Mouse (Mus musculus): ENCODE measurements around the gene Pcif1. TPM values are rescaled to one million over a fixed set of nuclear protein-coding genes. Genes with fewer than 3 reads are reported as not detected.

Gene Pcif1
- polyA plus RNA-seq, 1 experiment from 2014 or later = 67.5 TPM

DNA sequence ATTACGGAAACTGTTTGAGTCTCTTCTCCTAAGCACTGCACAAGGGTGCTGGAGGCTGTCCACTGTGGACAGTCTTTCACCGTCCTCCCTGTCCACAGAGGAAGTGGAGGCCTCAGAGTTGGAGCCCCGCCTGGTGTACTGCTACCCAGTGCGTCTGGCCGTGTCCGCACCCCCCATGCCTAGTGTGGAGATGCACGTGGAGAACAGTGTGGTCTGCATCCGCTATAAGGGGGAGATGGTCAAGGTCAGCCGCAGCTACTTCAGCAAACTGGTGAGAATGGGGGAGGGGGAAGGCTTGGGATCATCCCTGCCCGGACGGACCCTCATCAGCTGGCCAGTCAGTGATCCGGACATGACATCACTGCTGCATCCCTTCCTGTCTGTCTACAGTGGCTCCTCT, 9.9 kb downstream of the Pcif1 start:
- Histone ChIP-seq H3K4me3 (no peak overlapping the region), H3K9ac (no peak overlapping the region), H3K27me3 (no peaks in the 10 kb centered on the region), H3K27ac (no peak overlapping the region), H3K4me1 (peaks cover 10% of the 10 kb centered on the region; the same call in 1 of the 2 replicates), H3K36me3 (peaks cover 99% of the 10 kb centered on the region), H3K4me2 (no peak overlapping the region), H3K9me3 (no peaks in the 10 kb centered on the region)
- no peak for ATAC-seq (ENCODE audit: insufficient number of reproducible peaks, low FRiP score, low TSS enrichment, low read depth)
- 83% methylated on average over 12 of the region's 12 CpGs for WGBS

DNA sequence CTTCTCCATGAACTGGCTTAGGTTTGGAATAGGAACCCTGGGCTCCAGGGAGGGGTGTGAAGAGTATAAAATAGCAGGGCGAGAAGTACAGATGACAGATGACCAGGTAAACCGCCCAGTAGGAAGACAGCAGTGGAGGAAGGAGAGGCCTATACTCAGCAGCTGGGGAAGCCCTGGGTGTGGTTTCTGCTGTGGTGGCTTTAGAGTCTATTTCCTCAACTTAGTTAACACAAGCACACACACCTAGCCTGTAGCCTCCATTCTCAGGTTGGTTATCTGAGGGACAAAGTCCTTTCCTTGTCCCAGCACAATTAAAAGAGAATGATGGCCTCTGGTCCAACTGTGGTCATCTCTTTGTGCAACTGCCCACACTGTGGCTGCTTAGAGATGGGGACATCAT, 10.9 kb downstream of the Pcif1 start:
- WGBS = 92% methylated on average over 2 of the region's 2 CpGs
- H3K4me1 ChIP-seq = peaks cover 10% of the 10 kb centered on the region; the same call in 1 of the 2 replicates
- H3K4me2 ChIP-seq = no peak overlapping the region
- no peak overlapping the region for H3K27ac ChIP-seq
- no peak overlapping the region for H3K9ac ChIP-seq
- H3K9me3 ChIP-seq = no peaks in the 10 kb centered on the region
- H3K4me3 ChIP-seq = no peak overlapping the region
- no peak for ATAC-seq (ENCODE audit: insufficient number of reproducible peaks, low FRiP score, low TSS enrichment, low read depth)
- H3K36me3 ChIP-seq = peaks cover 100% of the 10 kb centered on the region
- no peaks in the 10 kb centered on the region for H3K27me3 ChIP-seq

- no peak for ATAC-seq (ENCODE audit: insufficient number of reproducible peaks, low FRiP score, low TSS enrichment, low read depth)
- 91% methylated on average over 24 of the region's 24 CpGs for WGBS
- Histone ChIP-seq H3K9ac (no peak overlapping the region), H3K4me3 (no peak overlapping the region), H3K27ac (no peak overlapping the region), H3K36me3 (peaks cover 100% of the 10 kb centered on the region), H3K27me3 (no peaks in the 10 kb centered on the region), H3K9me3 (no peaks in the 10 kb centered on the region), H3K4me1 (peaks cover 5% of the 10 kb centered on the region; the same call in 1 of the 2 replicates), H3K4me2 (no peak overlapping the region)
Measured at GRCm38 (mm10) chr2:164890411-164891049, 11.4 kb downstream of the Pcif1 start.

GRCm38 (mm10) chr2:164891056-164891834, 12.1 kb downstream of the Pcif1 start:
- H3K36me3 ChIP-seq = peaks cover 100% of the 10 kb centered on the region
- no peaks in the 10 kb centered on the region for H3K4me1 ChIP-seq
- ATAC-seq (ENCODE audit: insufficient number of reproducible peaks, low FRiP score, low TSS enrichment, low read depth) = no peak
- H3K9ac ChIP-seq = no peak overlapping the region
- WGBS = 83% methylated on average over 13 of the region's 13 CpGs
- no peak overlapping the region for H3K4me3 ChIP-seq
- H3K4me2 ChIP-seq = no peak overlapping the region
- H3K9me3 ChIP-seq = no peaks in the 10 kb centered on the region
- no peak overlapping the region for H3K27ac ChIP-seq
- no peaks in the 10 kb centered on the region for H3K27me3 ChIP-seq

DNA sequence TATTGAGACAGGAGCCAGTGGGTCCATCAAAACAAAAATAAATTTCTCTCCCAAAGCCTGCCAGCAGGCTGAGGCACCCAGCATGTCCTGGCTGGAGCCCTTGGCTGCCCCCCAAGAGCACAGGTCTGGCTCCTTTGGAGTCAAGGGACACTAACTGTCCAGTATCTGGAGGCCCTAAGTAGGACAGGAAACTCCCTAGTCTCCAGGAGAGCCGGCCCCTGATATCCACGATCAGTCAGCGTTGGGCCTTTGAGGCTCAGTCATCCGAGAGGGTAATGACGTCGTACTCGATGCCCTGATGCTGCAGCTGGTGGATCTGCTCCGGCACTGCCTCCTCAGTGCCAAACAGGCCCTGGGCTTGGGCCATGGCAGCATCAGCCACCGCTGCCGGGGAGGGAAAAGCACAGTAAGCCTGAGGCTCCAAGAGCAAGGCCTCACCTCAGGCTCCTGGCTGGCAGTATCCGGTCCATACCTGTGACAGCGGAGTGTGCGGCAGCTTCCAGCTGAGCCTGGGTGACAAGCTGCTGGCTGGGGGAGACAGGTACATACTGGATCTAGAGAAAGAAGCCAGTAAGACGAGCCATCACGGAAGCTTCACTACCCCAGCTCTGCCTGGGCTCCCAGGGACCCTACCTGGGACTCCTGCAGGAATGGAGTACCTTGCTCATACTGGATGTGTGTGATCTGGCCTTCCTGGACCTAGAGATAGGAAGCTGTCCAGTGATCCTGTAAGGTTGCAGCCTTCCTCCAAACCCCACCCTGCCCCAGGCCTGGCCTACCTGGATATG, 13.0 kb downstream of the Pcif1 start:
- H3K4me2 ChIP-seq = no peak overlapping the region
- H3K27me3 ChIP-seq = no peaks in the 10 kb centered on the region
- H3K4me1 ChIP-seq = no peaks in the 10 kb centered on the region
- H3K36me3 ChIP-seq = peaks cover 100% of the 10 kb centered on the region
- no peaks in the 10 kb centered on the region for H3K9me3 ChIP-seq
- no peak for ATAC-seq (ENCODE audit: insufficient number of reproducible peaks, low FRiP score, low TSS enrichment, low read depth)
- H3K27ac ChIP-seq = no peak overlapping the region
- no peak overlapping the region for H3K4me3 ChIP-seq
- WGBS = 87% methylated on average over 15 of the region's 15 CpGs
- no peak overlapping the region for H3K9ac ChIP-seq

DNA sequence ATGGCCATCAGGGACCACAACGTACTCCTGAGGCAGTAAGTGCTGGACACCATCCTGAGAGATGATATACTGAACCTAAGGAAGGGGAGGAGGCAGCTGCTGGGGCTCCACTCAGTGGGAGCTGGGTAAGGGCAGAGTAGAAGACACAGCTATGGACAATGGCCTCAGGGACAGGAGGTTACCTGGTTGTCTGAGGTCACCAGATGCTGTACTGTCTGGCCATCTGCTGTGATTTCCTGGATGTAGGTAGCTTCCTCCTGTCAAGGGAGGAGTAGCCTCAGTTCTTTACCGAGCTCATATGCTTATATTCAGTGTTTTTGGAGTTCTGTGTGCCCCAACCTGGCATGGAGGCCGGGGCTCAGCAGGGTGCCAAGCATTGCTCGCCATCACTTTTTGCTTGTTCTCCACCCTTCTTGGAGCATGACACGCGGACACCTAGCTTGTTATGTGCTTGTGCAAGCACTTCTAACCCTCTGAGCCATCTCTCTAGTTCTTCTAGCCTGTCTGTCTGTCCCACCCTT, 13.7 kb downstream of the Pcif1 start:
- Histone ChIP-seq H3K27ac (no peak overlapping the region), H3K27me3 (no peaks in the 10 kb centered on the region), H3K4me1 (no peaks in the 10 kb centered on the region), H3K9ac (no peak overlapping the region), H3K36me3 (peaks cover 100% of the 10 kb centered on the region), H3K4me3 (no peak overlapping the region), H3K4me2 (no peak overlapping the region), H3K9me3 (no peaks in the 10 kb centered on the region)
- WGBS = 89% methylated on average over 6 of the region's 6 CpGs
- no peak for ATAC-seq (ENCODE audit: insufficient number of reproducible peaks, low FRiP score, low TSS enrichment, low read depth)

DNA sequence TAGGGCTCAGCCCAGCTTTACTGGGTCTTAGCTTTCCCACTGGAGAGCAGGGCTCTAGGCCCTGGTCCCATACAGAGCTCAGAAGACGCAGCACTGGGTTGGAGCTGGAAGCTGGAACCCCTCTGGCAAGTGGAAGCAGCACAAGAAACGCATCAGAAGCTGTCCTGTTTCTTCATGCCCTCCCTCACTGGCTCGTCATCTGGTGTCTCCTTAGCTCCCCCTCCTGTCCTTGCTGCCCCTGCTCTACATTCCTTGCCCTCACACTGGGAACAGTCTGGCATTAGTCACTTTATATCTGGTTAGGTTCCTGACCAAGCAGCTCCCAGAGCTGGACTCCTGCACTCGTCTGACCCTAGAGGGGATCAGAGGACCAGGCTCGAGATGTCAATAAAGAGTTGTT, 14.9 kb downstream of the Pcif1 start:
- Histone ChIP-seq H3K9me3 (no peaks in the 10 kb centered on the region), H3K27me3 (no peaks in the 10 kb centered on the region), H3K4me3 (no peak overlapping the region), H3K36me3 (peaks cover 100% of the 10 kb centered on the region), H3K4me1 (no peaks in the 10 kb centered on the region), H3K9ac (no peak overlapping the region), H3K27ac (no peak overlapping the region), H3K4me2 (no peak overlapping the region)
- no peak for ATAC-seq (ENCODE audit: insufficient number of reproducible peaks, low FRiP score, low TSS enrichment, low read depth)
- WGBS = 67% methylated on average over 5 of the region's 5 CpGs

DNA sequence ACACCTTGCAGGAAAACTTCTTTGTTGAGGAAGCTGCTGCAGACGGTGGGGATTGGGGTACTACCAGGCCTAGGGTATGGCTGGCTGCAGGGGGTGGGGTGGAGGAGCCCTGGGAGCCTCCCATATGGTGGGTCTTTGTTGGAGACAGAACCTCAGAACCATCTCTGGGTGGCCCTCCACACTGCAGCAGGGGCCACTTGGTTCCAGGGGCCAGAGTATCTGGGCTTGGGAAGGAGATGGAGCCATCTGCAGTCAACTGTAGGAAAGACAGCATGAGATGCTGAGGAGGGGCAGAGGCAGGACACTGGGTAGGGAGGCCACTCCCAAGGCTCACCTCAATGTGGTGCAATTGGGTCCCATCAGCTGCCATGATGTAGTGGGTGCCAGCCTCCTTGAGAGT, 15.5 kb downstream of the Pcif1 start:
- 73% methylated on average over 1 of the region's 1 CpGs for WGBS
- H3K9ac ChIP-seq = no peak overlapping the region
- no peaks in the 10 kb centered on the region for H3K4me1 ChIP-seq
- no peak overlapping the region for H3K27ac ChIP-seq
- no peaks in the 10 kb centered on the region for H3K9me3 ChIP-seq
- no peak overlapping the region for H3K4me3 ChIP-seq
- no peak overlapping the region for H3K4me2 ChIP-seq
- no peaks in the 10 kb centered on the region for H3K27me3 ChIP-seq
- H3K36me3 ChIP-seq = peaks cover 100% of the 10 kb centered on the region
- ATAC-seq (ENCODE audit: insufficient number of reproducible peaks, low FRiP score, low TSS enrichment, low read depth) = no peak

- no peaks in the 10 kb centered on the region for H3K27me3 ChIP-seq
- no peak for ATAC-seq (ENCODE audit: insufficient number of reproducible peaks, low FRiP score, low TSS enrichment, low read depth)
Measured at GRCm38 (mm10) chr2:164895885-164896284, 16.8 kb downstream of the Pcif1 start.

GRCm38 (mm10) chr2:164898008-164898407, 18.9 kb downstream of the Pcif1 start:
- Histone ChIP-seq H3K36me3 (peaks cover 100% of the 10 kb centered on the region), H3K9ac (no peak overlapping the region), H3K4me2 (no peak overlapping the region), H3K4me1 (no peaks in the 10 kb centered on the region), H3K27me3 (no peaks in the 10 kb centered on the region), H3K27ac (no peak overlapping the region), H3K9me3 (no peaks in the 10 kb centered on the region), H3K4me3 (no peak overlapping the region)
- ATAC-seq (ENCODE audit: insufficient number of reproducible peaks, low FRiP score, low TSS enrichment, low read depth) = no peak
- 93% methylated on average over 7 of the region's 7 CpGs for WGBS

More at GRCm38 (mm10) chr2:164895885-164896284, 16.8 kb downstream of the Pcif1 start:
- WGBS = 87% methylated on average over 6 of the region's 6 CpGs
- H3K9ac ChIP-seq = no peak overlapping the region
- no peak overlapping the region for H3K27ac ChIP-seq
- H3K36me3 ChIP-seq = peaks cover 100% of the 10 kb centered on the region
- H3K9me3 ChIP-seq = no peaks in the 10 kb centered on the region
- no peak overlapping the region for H3K4me3 ChIP-seq
- no peak overlapping the region for H3K4me2 ChIP-seq
- no peaks in the 10 kb centered on the region for H3K4me1 ChIP-seq

- no peak for ATAC-seq (ENCODE audit: insufficient number of reproducible peaks, low FRiP score, low TSS enrichment, low read depth)
- Histone ChIP-seq H3K9ac (no peak overlapping the region), H3K27ac (no peak overlapping the region), H3K9me3 (no peaks in the 10 kb centered on the region), H3K4me1 (no peaks in the 10 kb centered on the region), H3K4me2 (no peak overlapping the region), H3K27me3 (no peaks in the 10 kb centered on the region), H3K36me3 (peaks cover 94% of the 10 kb centered on the region), H3K4me3 (no peak overlapping the region)
- WGBS = 88% methylated on average over 15 of the region's 15 CpGs
Measured at GRCm38 (mm10) chr2:164899034-164899433, 19.9 kb downstream of the Pcif1 start.

Data from limb, embryonic 15.5 days (tissue).